Mouse (Mus musculus): Measurements from ENCODE around the gene H2al1k. TPM values are rescaled to one million over a fixed set of nuclear protein-coding genes. Genes with fewer than 3 reads are reported as not detected.
"Not testable (repeated sequence)": the region's sequence is repeated elsewhere in the genome, so short reads cannot be mapped to it uniquely, and the experiment has no call there.

The H2al1k gene
- polyA plus RNA-seq (2011; ENCODE audit: insufficient read depth, insufficient read length, low replicate concordance, missing spikeins), result not detected in 2 replicates

DNA sequence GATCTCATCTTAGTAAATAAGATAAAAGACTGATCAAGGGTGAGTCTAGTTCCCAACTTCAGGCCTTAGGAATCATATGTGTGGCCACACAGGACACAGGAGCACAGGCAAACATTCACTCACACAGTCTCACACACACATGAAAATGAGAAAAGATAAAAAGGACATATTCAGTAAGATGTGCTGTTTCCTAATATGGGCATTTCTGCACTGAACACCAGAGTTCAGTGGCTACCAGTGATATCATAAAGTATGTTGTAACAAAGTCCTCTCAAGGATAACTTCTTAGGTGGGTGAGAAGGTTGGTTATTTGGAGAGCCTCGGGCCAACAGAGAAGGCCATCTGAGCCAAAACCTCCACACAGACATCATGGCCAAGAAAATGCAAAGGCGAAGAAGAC, at the start of gene H2al1k:
H2al1k (plus strand) TSS at position 301 of the 400 bp plus-strand sequence.
- H3K4me3 ChIP-seq (replicated peaks; ENCODE audit: control insufficient read depth, low read depth, low read length); H3K4me1 ChIP-seq (ENCODE audit: control insufficient read depth, insufficient read depth, low read length); H3K27ac ChIP-seq (ENCODE audit: control insufficient read depth, insufficient read depth, low read depth, low read length, poor library complexity): not testable (repeated sequence)
- WGBS, result no CpG with 5 or more reads among the region's 2 CpGs

DNA sequence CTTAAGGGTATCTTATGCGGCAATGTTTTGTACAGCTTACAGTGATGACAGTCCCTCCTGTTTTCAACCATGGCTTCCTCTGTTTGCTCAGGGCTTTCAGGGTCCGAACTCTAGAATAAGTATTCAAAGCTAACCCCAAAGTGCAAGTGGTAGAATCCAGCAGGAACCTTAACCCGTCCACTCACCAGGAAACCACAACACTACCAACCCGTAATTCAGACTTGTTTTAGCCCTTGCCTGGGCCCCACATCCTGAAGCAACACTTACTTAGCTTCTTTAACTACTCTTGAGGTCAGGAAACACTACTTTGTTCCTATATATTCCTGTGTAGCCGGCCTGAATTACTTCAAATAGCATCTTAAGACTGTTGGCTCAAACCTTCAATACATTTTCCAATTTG, 47.6 kb upstream of the H2al1k start:
- H3K27ac ChIP-seq (ENCODE audit: control insufficient read depth, insufficient read depth, low read depth, low read length, poor library complexity), result no peak overlapping the region
- no peak for TF ChIP-seq CTCF (IDR thresholded peaks at IDR 0.05; ENCODE audit: control insufficient read depth, insufficient read depth, low read length)
- TF ChIP-seq POLR2A (IDR thresholded peaks at IDR 0.05; ENCODE audit: borderline replicate concordance, control insufficient read depth, low read depth, low read length), result no peak
- WGBS, result 35% methylated on average over 5 of the region's 5 CpGs
- no peak overlapping the region for H3K4me3 ChIP-seq (replicated peaks; ENCODE audit: control insufficient read depth, low read depth, low read length)
- no peaks in the 10 kb centered on the region; the same call in 1 of the 2 replicates for H3K4me1 ChIP-seq (ENCODE audit: control insufficient read depth, insufficient read depth, low read length)

GRCm38 (mm10) chrX:9303455-9303854, 47.0 kb upstream of the H2al1k start:
- H3K4me3 ChIP-seq (replicated peaks; ENCODE audit: control insufficient read depth, low read depth, low read length), result no peak overlapping the region
- H3K4me1 ChIP-seq (ENCODE audit: control insufficient read depth, insufficient read depth, low read length), result no peaks in the 10 kb centered on the region; the same call in 1 of the 2 replicates
- WGBS, result 67% methylated on average over 1 of the region's 1 CpGs
- no peak overlapping the region for H3K27ac ChIP-seq (ENCODE audit: control insufficient read depth, insufficient read depth, low read depth, low read length, poor library complexity)
- no peak for TF ChIP-seq CTCF (IDR thresholded peaks at IDR 0.05; ENCODE audit: control insufficient read depth, insufficient read depth, low read length)
- no peak for TF ChIP-seq POLR2A (IDR thresholded peaks at IDR 0.05; ENCODE audit: borderline replicate concordance, control insufficient read depth, low read depth, low read length)

DNA sequence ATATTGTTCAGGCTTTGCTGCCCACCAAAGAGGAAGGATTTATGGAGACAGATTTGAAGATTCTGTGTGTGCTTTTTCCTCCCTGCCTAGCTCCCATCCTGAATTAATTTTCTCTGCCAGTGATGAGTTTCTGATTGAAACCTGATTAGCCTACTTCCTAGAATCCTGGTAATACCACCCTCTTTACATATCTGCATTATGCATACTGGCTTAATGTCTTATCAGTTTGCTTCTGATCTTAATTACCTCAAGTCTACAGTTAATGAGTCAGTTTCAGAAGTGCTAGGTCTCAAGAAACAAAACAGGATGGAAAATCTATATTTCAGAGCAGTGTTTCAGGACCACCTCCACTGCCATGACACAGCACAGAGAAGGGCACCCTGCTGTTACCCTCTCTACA, 34.0 kb upstream of the H2al1k start:
- not testable (repeated sequence) for H3K4me1 ChIP-seq (ENCODE audit: control insufficient read depth, insufficient read depth, low read length); H3K4me3 ChIP-seq (replicated peaks; ENCODE audit: control insufficient read depth, low read depth, low read length); H3K27ac ChIP-seq (ENCODE audit: control insufficient read depth, insufficient read depth, low read depth, low read length, poor library complexity)

DNA sequence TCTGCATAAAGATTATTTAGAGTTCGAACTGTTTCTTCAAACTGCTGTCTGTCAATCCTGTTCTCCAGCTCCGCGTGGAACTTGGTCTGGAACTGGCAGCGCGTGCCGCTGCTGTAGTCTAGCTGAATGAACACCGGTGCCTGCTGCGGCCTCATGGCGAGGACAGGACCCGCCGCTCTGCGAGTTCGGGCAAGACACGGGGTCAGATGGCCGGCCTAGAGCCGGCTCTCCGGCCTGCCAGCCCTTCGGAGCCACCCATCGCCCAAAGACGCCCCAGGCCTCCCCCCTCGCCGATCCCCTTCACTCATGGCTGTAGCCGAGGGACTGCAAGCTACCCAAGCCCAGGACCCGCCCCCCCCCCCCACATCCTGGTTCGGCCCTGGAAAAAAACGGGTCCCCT, 22.5 kb upstream of the H2al1k start:
- H3K27ac ChIP-seq (ENCODE audit: control insufficient read depth, insufficient read depth, low read depth, low read length, poor library complexity); H3K4me1 ChIP-seq (ENCODE audit: control insufficient read depth, insufficient read depth, low read length); H3K4me3 ChIP-seq (replicated peaks; ENCODE audit: control insufficient read depth, low read depth, low read length): not testable (repeated sequence)
- 94% methylated on average over 17 of the region's 26 CpGs for WGBS

- WGBS, result 68% methylated on average over 12 of the region's 12 CpGs
- not testable (repeated sequence) for H3K4me1 ChIP-seq (ENCODE audit: control insufficient read depth, insufficient read depth, low read length); H3K4me3 ChIP-seq (replicated peaks; ENCODE audit: control insufficient read depth, low read depth, low read length)
- peak overlapping the region; percentile 48 for H3K27ac ChIP-seq (ENCODE audit: control insufficient read depth, insufficient read depth, low read depth, low read length, poor library complexity)
Measured at GRCm38 (mm10) chrX:9332366-9332962, 18.0 kb upstream of the H2al1k start.

- not testable (repeated sequence) for H3K4me1 ChIP-seq (ENCODE audit: control insufficient read depth, insufficient read depth, low read length); H3K4me3 ChIP-seq (replicated peaks; ENCODE audit: control insufficient read depth, low read depth, low read length); H3K27ac ChIP-seq (ENCODE audit: control insufficient read depth, insufficient read depth, low read depth, low read length, poor library complexity)
- 21% methylated on average over 2 of the region's 2 CpGs for WGBS
Measured at GRCm38 (mm10) chrX:9333035-9333434, 17.4 kb upstream of the H2al1k start.

GRCm38 (mm10) chrX:9334996-9335395, 15.4 kb upstream of the H2al1k start:
- not testable (repeated sequence) for H3K4me3 ChIP-seq (replicated peaks; ENCODE audit: control insufficient read depth, low read depth, low read length); H3K27ac ChIP-seq (ENCODE audit: control insufficient read depth, insufficient read depth, low read depth, low read length, poor library complexity); H3K4me1 ChIP-seq (ENCODE audit: control insufficient read depth, insufficient read depth, low read length)
- 80% methylated on average over 1 of the region's 1 CpGs for WGBS

- not testable (repeated sequence) for H3K4me3 ChIP-seq (replicated peaks; ENCODE audit: control insufficient read depth, low read depth, low read length); H3K27ac ChIP-seq (ENCODE audit: control insufficient read depth, insufficient read depth, low read depth, low read length, poor library complexity); H3K4me1 ChIP-seq (ENCODE audit: control insufficient read depth, insufficient read depth, low read length)
- WGBS, result 27% methylated on average over 2 of the region's 2 CpGs
- peak; percentile 14; the same call in 1 of the 2 replicates for TF ChIP-seq CTCF (IDR thresholded peaks at IDR 0.05; ENCODE audit: control insufficient read depth, insufficient read depth, low read length)
Measured at GRCm38 (mm10) chrX:9374012-9374411, 23.6 kb downstream of the H2al1k start.

DNA sequence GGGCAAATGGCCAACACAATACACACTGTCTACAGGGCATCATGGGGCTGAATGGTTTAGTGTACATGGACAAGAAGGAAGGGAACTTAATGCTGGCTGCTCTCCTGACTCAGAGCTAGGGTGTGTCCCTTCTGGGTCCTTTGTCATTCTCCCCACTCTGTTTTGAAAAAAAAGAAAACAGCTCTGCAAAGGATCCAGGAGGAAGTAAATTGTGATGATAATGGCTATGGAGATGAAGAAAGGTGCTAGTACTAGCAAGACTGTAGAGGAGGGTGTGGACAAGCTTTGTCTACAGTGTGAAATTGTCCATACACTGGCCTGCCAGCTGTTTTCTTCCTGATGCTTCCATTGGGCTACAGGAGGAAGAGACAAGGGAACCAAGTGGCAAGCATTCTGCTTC, 25.5 kb downstream of the H2al1k start:
- not testable (repeated sequence) for H3K4me3 ChIP-seq (replicated peaks; ENCODE audit: control insufficient read depth, low read depth, low read length); H3K27ac ChIP-seq (ENCODE audit: control insufficient read depth, insufficient read depth, low read depth, low read length, poor library complexity); H3K4me1 ChIP-seq (ENCODE audit: control insufficient read depth, insufficient read depth, low read length)

Other genes starting within 250 kb of the H2al1k start
- gene 4930402K13Rik, start 246.1 kb upstream of the H2al1k start, polyA plus RNA-seq (2011; ENCODE audit: insufficient read depth, insufficient read length, low replicate concordance, missing spikeins), result not detected in 2 replicates
- gene Lancl3, start 150.7 kb upstream of the H2al1k start, polyA plus RNA-seq (2011; ENCODE audit: insufficient read depth, insufficient read length, low replicate concordance, missing spikeins), result 0.87 TPM in 1 of 2 replicates, not detected in the other
- gene Gm14862, start 93.7 kb upstream of the H2al1k start, polyA plus RNA-seq (2011; ENCODE audit: insufficient read depth, insufficient read length, low replicate concordance, missing spikeins), result 2.9 TPM in 1 of 2 replicates, not detected in the other
- gene Xk, start 77.9 kb upstream of the H2al1k start, polyA plus RNA-seq (2011; ENCODE audit: insufficient read depth, insufficient read length, low replicate concordance, missing spikeins), result 6.5 TPM in 2 replicates
- 3.2 TPM in 1 of 2 replicates, not detected in the other for gene H2al1m, start 66.9 kb upstream of the H2al1k start, polyA plus RNA-seq (2011; ENCODE audit: insufficient read depth, insufficient read length, low replicate concordance, missing spikeins)
- gene Cybb, start 137.1 kb downstream of the H2al1k start, polyA plus RNA-seq (2011; ENCODE audit: insufficient read depth, insufficient read length, low replicate concordance, missing spikeins), result 27.3 and 62.6 TPM in 2 replicates
- not detected in 2 replicates for gene H2al1o, start 221.8 kb downstream of the H2al1k start, polyA plus RNA-seq (2011; ENCODE audit: insufficient read depth, insufficient read length, low replicate concordance, missing spikeins)

Measured in bone marrow, adult 2 months (tissue).